Mouse (Mus musculus): ENCODE measurements around the gene Phf20. TPM values are rescaled to one million over a fixed set of nuclear protein-coding genes. Genes with fewer than 3 reads are reported as not detected.
"Not testable (repeated sequence)": the region's sequence is repeated elsewhere in the genome, so short reads cannot be mapped to it uniquely, and the experiment has no call there.

Gene Phf20
- total RNA-seq, 4 experiments from 2014 or later = 13.5 to 25.1 (median 19.2) TPM

GRCm38 (mm10) chr2:156197129-156197911 is 1.1 kb downstream of the Phf20 start:
- DNase-seq (ENCODE audit: low spot score) = no peak

- no peak for DNase-seq (ENCODE audit: low spot score)
Observed at GRCm38 (mm10) chr2:156199944-156200343, 3.7 kb downstream of the Phf20 start.

GRCm38 (mm10) chr2:156201486-156201885 is 5.2 kb downstream of the Phf20 start:
- no peak for DNase-seq (ENCODE audit: low spot score)

- DNase-seq (ENCODE audit: low spot score) = peak; percentile 53
Observed at GRCm38 (mm10) chr2:156202848-156203437, 6.7 kb downstream of the Phf20 start.

- DNase-seq (ENCODE audit: low spot score) = no peak
Observed at GRCm38 (mm10) chr2:156203917-156204316, 7.7 kb downstream of the Phf20 start.

- DNase-seq (ENCODE audit: low spot score) = no peak
Observed at GRCm38 (mm10) chr2:156217786-156218185, 21.5 kb downstream of the Phf20 start.

- no peak for DNase-seq (ENCODE audit: low spot score)
Observed at GRCm38 (mm10) chr2:156222100-156222499, 25.8 kb downstream of the Phf20 start.

- no peak for DNase-seq (ENCODE audit: low spot score)
Observed at GRCm38 (mm10) chr2:156224043-156224442, 27.8 kb downstream of the Phf20 start.

GRCm38 (mm10) chr2:156227689-156228088 is 31.4 kb downstream of the Phf20 start:
- no peak for DNase-seq (ENCODE audit: low spot score)

GRCm38 (mm10) chr2:156229171-156229570 is 32.9 kb downstream of the Phf20 start:
- DNase-seq (ENCODE audit: low spot score) = no peak

- DNase-seq (ENCODE audit: low spot score) = no peak
Observed at GRCm38 (mm10) chr2:156231340-156231739, 35.1 kb downstream of the Phf20 start.

GRCm38 (mm10) chr2:156233275-156233948 is 37.1 kb downstream of the Phf20 start:
- no peak for DNase-seq (ENCODE audit: low spot score)

- not testable (repeated sequence) for DNase-seq (ENCODE audit: low spot score)
Observed at GRCm38 (mm10) chr2:156234016-156234415, 37.8 kb downstream of the Phf20 start.

GRCm38 (mm10) chr2:156235847-156236246 is 39.6 kb downstream of the Phf20 start:
- no peak for DNase-seq (ENCODE audit: low spot score)

GRCm38 (mm10) chr2:156241662-156242061 is 45.4 kb downstream of the Phf20 start:
- no peak for DNase-seq (ENCODE audit: low spot score)

- DNase-seq (ENCODE audit: low spot score) = no peak
Observed at GRCm38 (mm10) chr2:156243011-156243410, 46.7 kb downstream of the Phf20 start.

- DNase-seq (ENCODE audit: low spot score) = no peak
Observed at GRCm38 (mm10) chr2:156247599-156247998, 51.3 kb downstream of the Phf20 start.

- DNase-seq (ENCODE audit: low spot score) = no peak
Observed at GRCm38 (mm10) chr2:156250761-156251160, 54.5 kb downstream of the Phf20 start.

GRCm38 (mm10) chr2:156251291-156251690 is 55.0 kb downstream of the Phf20 start:
- no peak for DNase-seq (ENCODE audit: low spot score)

- peak; percentile 74 for DNase-seq (ENCODE audit: low spot score)
Observed at GRCm38 (mm10) chr2:156257051-156257450, 60.8 kb downstream of the Phf20 start.

- DNase-seq (ENCODE audit: low spot score) = peak; percentile 57
Observed at GRCm38 (mm10) chr2:156257922-156258761, 61.9 kb downstream of the Phf20 start.

GRCm38 (mm10) chr2:156260968-156261367 is 64.7 kb downstream of the Phf20 start:
- no peak for DNase-seq (ENCODE audit: low spot score)
